Mouse (Mus musculus): ENCODE results near the gene Naa40.

DNA sequence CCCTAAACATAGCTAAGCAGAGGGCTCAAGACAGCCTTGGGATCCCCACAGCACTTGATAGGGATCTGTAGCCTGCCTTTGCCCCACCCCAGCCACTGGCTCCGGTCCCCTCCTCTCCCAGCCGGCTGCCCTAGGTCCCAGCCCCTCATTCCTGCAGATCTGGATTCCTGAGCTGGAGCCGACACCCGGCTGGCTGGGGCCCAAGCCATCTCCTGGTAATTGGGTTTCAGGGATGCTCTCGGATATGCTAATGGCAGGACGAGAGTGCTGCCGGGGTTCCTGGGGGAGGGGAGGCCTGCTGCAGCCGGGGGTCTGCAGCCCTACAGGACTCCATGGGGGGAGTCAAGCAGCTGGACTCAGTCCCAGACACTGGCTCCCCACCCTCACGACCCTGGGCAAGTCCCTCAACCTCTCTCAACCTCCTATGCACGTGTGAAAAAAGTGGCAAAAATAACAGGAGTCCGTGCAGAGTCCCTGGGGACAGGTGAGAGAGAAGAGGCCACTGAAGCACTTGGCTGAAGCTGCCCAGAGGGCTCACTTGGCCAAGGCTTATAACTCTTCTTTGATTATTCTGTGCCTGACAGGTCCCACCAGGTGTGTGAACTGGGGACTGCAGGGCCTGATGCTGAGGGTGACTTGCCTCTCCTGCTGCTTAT lies 64.8 kb downstream of the Naa40 start:
- no peak for TF ChIP-seq GATA1 (IDR thresholded peaks at IDR 0.05; ENCODE audit: borderline replicate concordance, low read length)
- no peak for TF ChIP-seq FLI1 (IDR thresholded peaks at IDR 0.05; ENCODE audit: low read length)
